Mouse (Mus musculus) heart, embryonic 11.5 days (tissue): ENCODE measurements around the gene Dkkl1. TPM values are rescaled to one million over a fixed set of nuclear protein-coding genes. Genes with fewer than 3 reads are reported as not detected.

ENCODE experiments used
- ATAC-seq: fragments of 200-750 bp; cut with Nextera tagmentation; replicated peaks from 2 replicates; pipeline ENCODE4 v1.8.0; 2017; ENCODE audit warnings: moderate library complexity; ENCODE audit not compliant: insufficient number of reproducible peaks, low FRiP score, low TSS enrichment
- H3K27ac ChIP-seq: fragments of 300-500 bp; sonication (generic); 2 replicates; pipeline ENCODE4 v1.5.1; 2014; ENCODE audit warnings: mild to moderate bottlenecking, low read depth, low read length
- H3K27me3 ChIP-seq: fragments of 300-500 bp; sonication (generic); 2 replicates; pipeline ENCODE4 v1.6.1; 2014; ENCODE audit warnings: mild to moderate bottlenecking, low read length, mixed read lengths; ENCODE audit not compliant: control insufficient read depth, insufficient read depth
- H3K36me3 ChIP-seq: fragments of 300-500 bp; sonication (generic); 2 replicates; pipeline ENCODE4 v1.6.1; 2014; ENCODE audit warnings: mild to moderate bottlenecking, low read length, moderate library complexity, mixed read lengths; ENCODE audit not compliant: control insufficient read depth, insufficient read depth
- H3K4me1 ChIP-seq: fragments of 300-500 bp; sonication (generic); 2 replicates; pipeline ENCODE4 v1.6.1; 2014; ENCODE audit warnings: low read length; ENCODE audit not compliant: control insufficient read depth, insufficient read depth
- H3K4me2 ChIP-seq: fragments of 300-500 bp; sonication (generic); 2 replicates; pipeline ENCODE4 v1.6.1; 2014; ENCODE audit warnings: mild to moderate bottlenecking, moderate library complexity
- H3K4me3 ChIP-seq: fragments of 300-500 bp; sonication (generic); 2 replicates; pipeline ENCODE4 v1.5.1; 2014; ENCODE audit warnings: low read depth, low read length
- H3K9ac ChIP-seq: fragments of 300-500 bp; sonication (generic); 2 replicates; pipeline ENCODE4 v1.6.1; 2014; ENCODE audit warnings: mild to moderate bottlenecking, low read depth, low read length, moderate library complexity
- H3K9me3 ChIP-seq: fragments of 300-500 bp; sonication (generic); replicated peaks from 2 replicates; pipeline ENCODE4 v1.6.1; 2016; ENCODE audit warnings: low read length; ENCODE audit not compliant: control insufficient read depth
- WGBS: fragments of 180-500 bp; shearing (Covaris S2); extraction: QIAGEN DNeasy Blood & Tissue Kit; methylation state at CpG from one replicate; pipeline ENCODE4 v1.1.7; 2014; ENCODE audit not compliant: insufficient replicate concordance; 5-methylcytosine and 5-hydroxymethylcytosine counted together
- polyA plus RNA-seq: library from polyadenylated mRNA; unstranded; fragments of >200 nt; fragmentation: Nextera tagmentation; extraction: Ambion mirVana; gene quantifications from 2 replicates; pipeline ENCODE4 v1.2.1, GENCODE M21; 2014

The Dkkl1 gene
- polyA plus RNA-seq, 1 experiment from 2014 or later = 1.9 TPM

DNA sequence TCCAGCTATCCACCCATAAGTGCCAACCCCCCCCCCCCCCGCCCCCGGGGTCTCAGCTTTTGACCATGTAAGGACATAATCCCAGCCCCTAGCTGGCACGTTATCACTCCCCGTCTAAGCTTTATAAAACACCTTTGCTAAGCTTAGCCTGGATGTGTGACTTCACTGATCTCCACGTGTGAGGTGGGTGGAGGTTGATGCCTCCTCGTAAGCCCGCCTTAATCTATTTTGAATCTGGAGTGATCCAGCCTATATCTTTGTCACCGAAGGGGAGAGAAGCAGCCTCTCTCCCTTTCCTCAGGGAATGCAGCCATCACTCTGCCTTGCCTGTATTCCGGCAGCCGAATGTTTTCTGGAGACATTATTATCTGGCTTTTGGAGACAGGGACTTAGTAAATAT is 9.3 kb downstream of the Dkkl1 start:
- 0 out of 2 replicates have a peak, but pooled peaks cover 4% of the 10 kb centered on the region for H3K27me3 ChIP-seq
- H3K4me3 ChIP-seq = no peak overlapping the region
- H3K27ac ChIP-seq = 0 out of 2 replicates have a peak overlapping the region, but pooled peaks have one; percentile 29
- WGBS = 23% methylated on average over 10 of the region's 10 CpGs
- no peak overlapping the region for H3K4me2 ChIP-seq
- 0 out of 2 replicates have a peak, but pooled peaks cover 6% of the 10 kb centered on the region for H3K4me1 ChIP-seq
- H3K9me3 ChIP-seq = no peaks in the 10 kb centered on the region
- no peak for ATAC-seq
- H3K36me3 ChIP-seq = no peaks in the 10 kb centered on the region
- no peak overlapping the region for H3K9ac ChIP-seq

DNA sequence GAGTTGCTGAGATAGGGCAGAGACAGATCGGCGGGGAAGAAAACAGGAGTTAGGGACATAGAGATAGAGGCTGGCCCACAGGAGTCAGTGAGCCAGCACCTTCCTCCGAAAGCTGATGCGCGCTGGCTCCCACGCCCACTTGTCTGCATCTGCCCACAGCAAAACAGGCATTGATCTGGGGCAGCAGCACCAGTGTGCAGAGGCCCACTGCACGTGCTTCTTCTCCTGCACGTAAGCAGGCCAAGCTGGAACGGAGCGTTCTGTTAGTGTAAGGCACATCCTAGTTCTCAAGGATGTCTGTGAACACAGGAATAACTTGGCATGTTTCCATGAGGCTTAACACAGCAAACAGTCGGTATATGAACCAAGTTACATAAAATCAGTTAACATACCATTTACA is 13.0 kb downstream of the Dkkl1 start:
- no peaks in the 10 kb centered on the region for H3K9me3 ChIP-seq
- peaks cover 11% of the 10 kb centered on the region for H3K27me3 ChIP-seq
- peaks cover 12% of the 10 kb centered on the region for H3K4me1 ChIP-seq
- no peak overlapping the region for H3K9ac ChIP-seq
- H3K4me2 ChIP-seq = no peak overlapping the region
- no peak overlapping the region for H3K27ac ChIP-seq
- ATAC-seq = no peak
- no peaks in the 10 kb centered on the region for H3K36me3 ChIP-seq
- H3K4me3 ChIP-seq = no peak overlapping the region
- 71% methylated on average over 11 of the region's 11 CpGs for WGBS

DNA sequence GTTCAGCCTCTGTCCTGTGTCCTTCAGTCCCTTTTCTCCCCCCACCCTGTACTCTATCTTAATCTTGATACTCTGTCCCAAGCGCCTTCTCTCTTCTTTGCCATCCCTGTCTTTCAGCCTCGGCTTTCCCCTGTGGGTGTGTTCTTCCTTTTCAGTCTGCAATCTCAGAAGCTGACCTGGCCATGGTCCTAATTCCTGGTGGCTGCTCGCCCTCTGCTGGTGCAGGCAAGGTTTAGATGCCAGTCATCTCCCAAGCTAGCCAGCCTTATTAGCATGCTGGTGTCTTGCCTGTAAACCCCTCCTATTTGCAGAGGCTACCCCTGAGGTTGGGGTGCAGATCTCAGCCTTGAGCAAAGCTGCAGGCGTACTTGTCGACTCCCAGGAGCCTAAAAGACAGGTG is 13.5 kb downstream of the Dkkl1 start:
- no peaks in the 10 kb centered on the region for H3K36me3 ChIP-seq
- peaks cover 12% of the 10 kb centered on the region for H3K4me1 ChIP-seq
- no peak overlapping the region for H3K9ac ChIP-seq
- no peak overlapping the region for H3K4me3 ChIP-seq
- ATAC-seq = no peak
- WGBS = 9% methylated on average over 5 of the region's 5 CpGs
- no peak overlapping the region for H3K4me2 ChIP-seq
- no peaks in the 10 kb centered on the region for H3K9me3 ChIP-seq
- H3K27ac ChIP-seq = no peak overlapping the region
- H3K27me3 ChIP-seq = peaks cover 14% of the 10 kb centered on the region

DNA sequence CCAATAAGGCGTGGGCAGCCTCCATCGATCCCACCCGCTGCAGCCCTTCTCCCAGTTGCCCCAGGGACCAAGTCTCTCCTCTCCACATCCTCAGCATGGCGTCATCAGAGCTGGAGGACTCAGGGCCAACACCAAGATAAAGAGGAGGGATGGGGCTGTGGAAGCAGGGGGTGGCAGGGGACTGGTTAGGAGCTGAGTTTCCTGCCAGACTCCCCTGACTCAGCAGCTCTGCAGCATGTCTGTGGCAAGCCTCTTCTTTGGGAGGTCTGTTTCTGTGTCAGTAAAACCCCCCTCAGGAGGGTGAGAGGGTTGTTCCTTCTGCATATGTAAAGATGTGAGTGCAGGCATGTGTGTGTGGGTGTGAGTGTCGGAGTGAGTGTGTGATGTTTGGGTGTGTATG is 15.0 kb downstream of the Dkkl1 start:
- 57% methylated on average over 5 of the region's 5 CpGs for WGBS

DNA sequence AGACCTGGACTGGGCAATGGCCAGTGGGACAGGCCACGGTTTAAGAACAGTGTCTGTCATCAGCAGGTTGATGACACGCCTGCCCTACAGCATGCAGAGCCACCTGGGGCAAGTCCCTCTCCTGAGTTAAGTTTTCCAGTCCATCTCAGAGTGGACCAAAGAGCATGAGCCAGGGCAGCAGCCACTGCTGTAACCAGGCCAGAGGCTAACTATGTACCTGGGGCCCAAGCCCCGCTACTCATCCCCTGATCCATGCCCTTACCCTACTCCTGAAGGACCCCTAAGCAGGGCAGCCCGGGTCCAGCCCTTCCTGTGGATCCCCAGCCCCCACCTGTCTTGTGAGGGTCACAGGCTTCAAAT is 15.8 kb downstream of the Dkkl1 start:
- Histone ChIP-seq H3K4me1 (peaks cover 13% of the 10 kb centered on the region), H3K27me3 (peaks cover 21% of the 10 kb centered on the region), H3K4me2 (no peak overlapping the region), H3K9ac (no peak overlapping the region), H3K9me3 (no peaks in the 10 kb centered on the region), H3K4me3 (no peak overlapping the region), H3K27ac (no peak overlapping the region), H3K36me3 (no peaks in the 10 kb centered on the region)
- ATAC-seq = no peak
- 71% methylated on average over 4 of the region's 4 CpGs for WGBS

More for the DNA sequence above, 15.0 kb downstream of the Dkkl1 start:
- Histone ChIP-seq H3K27me3 (peaks cover 21% of the 10 kb centered on the region), H3K27ac (no peak overlapping the region), H3K9ac (no peak overlapping the region), H3K4me1 (peaks cover 8% of the 10 kb centered on the region), H3K9me3 (no peaks in the 10 kb centered on the region), H3K4me2 (no peak overlapping the region), H3K4me3 (no peak overlapping the region), H3K36me3 (no peaks in the 10 kb centered on the region)
- ATAC-seq = no peak

DNA sequence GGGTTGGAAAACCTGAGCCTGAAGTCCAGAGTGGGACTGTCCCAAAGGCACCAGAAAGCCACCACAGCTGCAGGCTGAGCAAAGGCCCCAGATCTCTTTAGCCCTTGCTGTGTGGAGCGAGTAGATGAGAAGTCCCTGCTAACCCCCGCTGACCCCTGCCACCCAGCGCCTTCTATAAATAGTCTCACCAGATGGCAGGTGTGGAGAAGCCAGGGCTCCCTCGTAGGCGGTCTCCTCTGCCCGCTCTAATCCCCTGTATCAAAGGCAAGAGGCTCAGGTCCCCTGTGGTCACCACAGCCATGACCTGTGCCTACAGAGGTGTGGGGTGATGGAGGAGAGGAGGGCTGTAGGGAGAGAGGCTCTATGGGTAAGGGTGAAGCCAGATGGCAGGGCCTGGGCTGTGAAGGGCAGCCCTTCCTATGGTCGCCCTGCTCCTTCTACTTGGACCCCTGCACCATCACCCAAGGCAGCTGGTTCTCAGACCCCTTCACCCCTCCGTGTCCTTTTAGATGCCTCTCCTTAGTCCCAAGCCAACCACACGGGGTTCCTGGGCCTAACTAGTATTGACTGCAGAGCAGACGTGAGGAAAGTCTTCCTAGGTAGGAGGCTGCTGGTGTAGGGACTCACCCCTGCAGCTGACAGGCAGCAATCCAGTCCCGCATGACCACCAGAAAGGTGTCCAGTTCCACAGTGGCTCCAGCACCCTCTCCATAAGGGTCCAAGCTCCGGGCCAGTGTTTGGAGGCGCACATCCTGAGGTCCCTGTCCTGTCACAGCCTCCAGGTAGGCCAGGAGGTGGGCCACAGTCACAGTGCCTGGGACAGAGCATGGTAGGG is 16.4 kb downstream of the Dkkl1 start:
- no peak for ATAC-seq
- Histone ChIP-seq H3K4me2 (no peak overlapping the region), H3K4me1 (peaks cover 13% of the 10 kb centered on the region), H3K27ac (no peak overlapping the region), H3K9ac (no peak overlapping the region), H3K27me3 (peaks cover 21% of the 10 kb centered on the region), H3K4me3 (no peak overlapping the region), H3K36me3 (no peaks in the 10 kb centered on the region), H3K9me3 (no peaks in the 10 kb centered on the region)
- 52% methylated on average over 13 of the region's 13 CpGs for WGBS

DNA sequence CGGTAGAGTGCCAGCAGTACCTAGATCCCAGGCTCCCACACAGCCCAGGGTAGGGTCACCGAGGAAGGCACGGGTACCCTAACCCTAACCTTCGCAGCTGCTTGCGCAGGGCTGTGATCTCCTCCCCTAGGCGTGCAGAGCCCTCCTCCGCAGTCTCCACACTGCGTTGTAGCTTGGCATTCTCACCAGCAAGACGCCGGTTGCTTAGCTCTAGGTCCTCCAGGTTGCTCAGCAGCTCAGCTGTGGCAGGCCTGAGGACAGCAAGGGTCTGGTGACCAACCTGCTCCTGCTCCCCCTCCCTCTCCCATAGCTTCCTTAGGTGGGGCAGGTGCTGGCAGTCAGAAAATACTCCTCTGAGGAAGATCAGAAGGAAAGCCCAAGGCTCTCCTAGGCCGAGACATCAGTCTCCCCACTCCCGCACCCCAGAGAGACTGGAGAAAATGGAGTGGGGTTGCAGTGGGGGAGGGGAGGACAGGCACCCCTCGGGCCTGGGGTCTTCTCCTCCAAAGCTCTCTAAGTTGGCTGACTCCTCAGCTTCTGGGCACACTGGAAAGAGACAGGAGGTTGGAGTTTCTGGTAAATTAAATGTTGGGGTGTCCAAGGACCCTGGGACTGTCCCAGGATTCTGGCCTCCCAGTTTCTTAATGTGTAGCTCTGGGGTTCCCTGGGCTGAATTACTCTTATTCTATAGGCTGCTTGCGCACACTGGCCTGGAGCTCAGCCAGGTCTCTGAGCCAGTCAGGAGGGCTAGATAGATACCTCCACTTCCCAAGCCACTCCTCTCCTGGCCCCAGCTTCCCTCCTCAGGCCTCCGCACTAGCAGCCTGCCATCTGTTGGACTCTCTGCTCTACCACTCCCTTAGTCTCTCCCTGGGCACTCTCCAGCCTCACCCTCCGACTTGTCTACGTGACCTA is 17.8 kb downstream of the Dkkl1 start:
- Histone ChIP-seq H3K4me1 (peaks cover 13% of the 10 kb centered on the region), H3K9ac (no peak overlapping the region), H3K4me2 (no peak overlapping the region), H3K27me3 (peaks cover 26% of the 10 kb centered on the region), H3K4me3 (no peak overlapping the region), H3K9me3 (no peaks in the 10 kb centered on the region), H3K27ac (no peak overlapping the region), H3K36me3 (no peaks in the 10 kb centered on the region)
- no peak for ATAC-seq
- WGBS = 71% methylated on average over 17 of the region's 17 CpGs

DNA sequence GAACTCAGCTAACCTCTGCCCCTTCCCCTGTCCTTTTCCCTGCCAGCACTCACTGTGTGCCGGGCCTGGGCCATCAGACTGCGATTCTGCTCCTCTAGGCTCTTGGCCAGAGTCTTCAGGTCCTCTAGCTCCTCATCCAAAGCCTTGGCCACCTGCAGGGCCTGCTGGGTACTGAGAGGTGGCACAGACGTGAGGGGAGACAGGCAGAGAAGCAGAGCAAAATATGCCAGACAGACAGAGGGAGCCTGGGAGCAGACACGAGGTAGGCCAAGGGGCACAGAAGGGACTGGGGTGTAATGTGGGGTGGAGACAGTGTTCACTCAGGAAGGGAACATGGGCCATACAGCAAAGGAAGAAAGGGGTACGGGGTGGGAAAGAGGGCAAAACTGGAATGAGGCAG is 18.5 kb downstream of the Dkkl1 start:
- H3K4me1 ChIP-seq = peaks cover 13% of the 10 kb centered on the region
- ATAC-seq = no peak
- 62% methylated on average over 5 of the region's 5 CpGs for WGBS
- no peak overlapping the region for H3K27ac ChIP-seq
- H3K36me3 ChIP-seq = no peaks in the 10 kb centered on the region
- H3K4me2 ChIP-seq = no peak overlapping the region
- no peak overlapping the region for H3K4me3 ChIP-seq
- H3K9ac ChIP-seq = no peak overlapping the region
- H3K9me3 ChIP-seq = no peaks in the 10 kb centered on the region
- H3K27me3 ChIP-seq = peaks cover 34% of the 10 kb centered on the region
